Mouse (Mus musculus) G1E (cell line): ENCODE measurements around the gene Gimap1. TPM values are rescaled to one million over a fixed set of nuclear protein-coding genes. Genes with fewer than 3 reads are reported as not detected.

Experiments used
- ATAC-seq: 2 replicates; pipeline ENCODE4 v1.8.0; 2016; ENCODE audit warnings: mild to moderate bottlenecking; ENCODE audit not compliant: insufficient number of reproducible peaks, poor library complexity, low FRiP score, severe bottlenecking; ENCODE audit errors: extremely low read depth
- DNase-seq: peaks from one replicate; pipeline ENCODE4 v3.0.0; 2012; ENCODE audit warnings: low spot score
- H3K27me3 ChIP-seq: 2 replicates; pipeline ENCODE4 v1.6.1; 2012; ENCODE audit warnings: mild to moderate bottlenecking, low read length, inconsistent platforms; ENCODE audit not compliant: insufficient read depth
- H3K36me3 ChIP-seq: replicated peaks from 2 replicates; pipeline ENCODE3; 2012; ENCODE audit warnings: mild to moderate bottlenecking, inconsistent platforms
- H3K4me1 ChIP-seq: 2 replicates; pipeline ENCODE4 v1.6.1; 2012; ENCODE audit warnings: low read depth, low read length, inconsistent platforms, mixed read lengths; ENCODE audit not compliant: insufficient read depth
- H3K4me3 ChIP-seq: 2 replicates; pipeline ENCODE4 v1.5.1; 2012; ENCODE audit warnings: low read depth, mild to moderate bottlenecking, inconsistent platforms, low read length, moderate library complexity, mixed read lengths
- H3K9me3 ChIP-seq: replicated peaks from 2 replicates; pipeline ENCODE4 v1.6.1; 2012; ENCODE audit warnings: inconsistent platforms
- CTCF ChIP-seq: IDR thresholded peaks from 2 replicates; pipeline ENCODE4 v1.5.1; 2012; ENCODE audit warnings: low read depth, low read length, inconsistent platforms, mixed read lengths
- GATA1 ChIP-seq: IDR thresholded peaks from 2 replicates; pipeline ENCODE4 v1.6.1; 2012; ENCODE audit warnings: borderline replicate concordance, low read length, inconsistent platforms, mixed read lengths
- GATA2 ChIP-seq: IDR thresholded peaks from 2 replicates; pipeline ENCODE4 v1.6.1; 2012; ENCODE audit warnings: low read depth, low read length, inconsistent platforms, borderline replicate concordance
- POLR2AphosphoS5 ChIP-seq: IDR thresholded peaks from 2 replicates; pipeline ENCODE4 v1.6.1; 2012; ENCODE audit warnings: low read depth, low read length, inconsistent platforms; ENCODE audit not compliant: insufficient replicate concordance
- TAL1 ChIP-seq: conservative IDR thresholded peaks from 2 replicates; pipeline ENCODE4 v1.6.1; 2012; ENCODE audit warnings: low read depth, low read length, inconsistent platforms, mixed read lengths
- polyA plus RNA-seq: library from polyadenylated mRNA; stranded (reverse); fragments of >175 nt; gene quantifications from 2 replicates; pipeline ENCODE4 v1.2.3, GENCODE M21; 2012
- total RNA-seq, 2 experiments: library from RNA; stranded (forward) in 1 of 2; stranded (reverse) in 1 of 2; fragments of 200-1000 nt in 1 of 2; fragments of >200 nt in 1 of 2; fragmentation: Nextera tagmentation in 1 of 2; gene quantifications; 2 replicates each; pipeline ENCODE4 v1.2.3; 2014 to 2017

The Gimap1 gene
- total and polyA plus RNA-seq, 3 experiments: not detected

GRCm38 (mm10) chr6:48741711-48742206, 2.9 kb downstream of the Gimap1 start:
- Histone ChIP-seq H3K27me3 (peaks cover 14% of the 10 kb centered on the region; the same call in 1 of the 2 replicates), H3K9me3 (no peaks in the 10 kb centered on the region), H3K36me3 (no peaks in the 10 kb centered on the region), H3K4me1 (no peaks in the 10 kb centered on the region), H3K4me3 (no peak overlapping the region)
- TF ChIP-seq GATA1 (no peak), TAL1 (no peak), GATA2 (no peak), POLR2AphosphoS5 (no peak), CTCF (no peak)
- no peak for ATAC-seq
- no peak for DNase-seq

- H3K4me1 ChIP-seq: no peaks in the 10 kb centered on the region
- DNase-seq: no peak
- TF ChIP-seq POLR2AphosphoS5 (no peak), TAL1 (no peak), CTCF (no peak), GATA1 (no peak), GATA2 (no peak)
- H3K4me3 ChIP-seq: no peak overlapping the region
- H3K27me3 ChIP-seq: peaks cover 12% of the 10 kb centered on the region; the same call in 1 of the 2 replicates
- no peaks in the 10 kb centered on the region for H3K36me3 ChIP-seq
- H3K9me3 ChIP-seq: no peaks in the 10 kb centered on the region
- no peak for ATAC-seq
Measured at GRCm38 (mm10) chr6:48742422-48743351, 3.8 kb downstream of the Gimap1 start.

DNA sequence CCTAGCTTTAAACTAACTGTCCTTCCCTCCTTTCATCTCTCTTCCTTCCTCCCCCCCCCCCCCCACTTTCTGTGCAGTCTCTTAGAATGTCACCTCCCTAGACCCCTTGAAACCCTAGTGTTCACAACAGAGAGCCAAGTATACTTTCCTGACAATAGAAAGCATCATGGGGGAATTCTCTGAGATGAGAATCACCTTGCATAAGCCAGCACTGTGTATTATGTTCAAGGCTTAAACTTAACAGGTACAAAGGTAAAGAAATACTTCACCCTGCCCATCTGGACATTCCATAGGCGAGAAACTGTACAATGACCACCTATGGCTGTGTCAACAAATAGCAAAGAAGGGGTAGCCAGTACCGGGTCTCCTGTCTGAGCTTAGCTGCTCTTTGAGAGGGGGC, 6.6 kb downstream of the Gimap1 start:
- no peaks in the 10 kb centered on the region for H3K9me3 ChIP-seq
- H3K4me3 ChIP-seq: no peak overlapping the region
- ATAC-seq (no peak), DNase-seq (no peak)
- H3K36me3 ChIP-seq: no peaks in the 10 kb centered on the region
- TF ChIP-seq CTCF: no peak
- no peak for TF ChIP-seq GATA2
- TF ChIP-seq GATA1: no peak
- TF ChIP-seq TAL1: no peak
- TF ChIP-seq POLR2AphosphoS5: no peak
- peaks cover 11% of the 10 kb centered on the region; the same call in 1 of the 2 replicates for H3K27me3 ChIP-seq
- H3K4me1 ChIP-seq: no peaks in the 10 kb centered on the region

DNA sequence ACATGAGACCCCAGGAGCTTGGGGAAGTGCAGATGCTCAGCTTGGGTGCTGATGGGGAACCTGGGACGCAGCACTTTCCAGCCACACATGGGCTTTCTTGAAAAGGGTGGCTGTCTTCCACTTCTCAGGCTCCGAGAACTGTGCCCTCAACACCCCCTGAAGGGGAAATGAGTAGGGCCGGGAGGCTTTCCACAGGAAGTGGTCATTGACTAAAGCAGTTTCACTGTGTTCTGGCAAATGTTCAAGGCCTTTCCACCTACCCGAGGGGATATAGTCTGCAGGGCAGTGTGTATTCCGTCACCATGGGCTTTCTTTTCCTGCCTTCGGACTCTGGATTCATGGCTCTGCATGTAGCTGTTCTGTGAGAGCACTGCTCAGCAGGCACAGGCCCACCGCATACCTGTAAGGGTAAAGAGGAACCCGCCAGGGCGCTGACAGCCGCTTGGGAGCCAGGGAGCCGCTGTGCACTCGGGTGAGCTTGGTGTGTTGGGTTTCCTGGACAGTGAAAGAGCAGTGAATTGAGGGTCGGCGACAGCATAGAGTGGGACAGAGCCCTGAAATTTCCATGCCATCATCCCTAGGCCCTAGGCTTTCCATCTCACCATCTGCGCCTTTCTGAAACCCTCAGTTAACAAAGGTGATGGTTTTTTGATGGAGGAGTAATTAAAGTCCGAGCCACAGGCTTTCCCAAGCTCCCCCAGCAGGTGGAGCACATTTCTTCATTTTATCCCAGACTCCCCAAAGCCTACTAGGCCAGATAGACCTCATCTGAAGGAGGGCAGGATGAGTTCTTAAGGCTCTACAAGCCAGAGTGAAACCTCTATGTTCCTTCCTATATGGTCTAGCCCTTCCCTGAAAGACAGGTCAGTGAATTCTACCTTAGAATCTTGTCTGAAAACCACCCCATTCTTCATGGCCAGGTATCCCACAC, 7.4 kb downstream of the Gimap1 start, which contains the start of gene Gimap5:
Gene Gimap5, plus strand, starts transcription at position 239 of the 931 bp plus-strand sequence.
- no peak for DNase-seq
- no peak within 1 kb of the TSS for H3K4me3 ChIP-seq
- no peaks in the 10 kb centered on the region for H3K9me3 ChIP-seq
- ATAC-seq: no peak
- no peaks in the 10 kb centered on the region for H3K4me1 ChIP-seq
- no peak for TF ChIP-seq GATA2
- H3K27me3 ChIP-seq: peaks cover 11% of the 10 kb centered on the region; the same call in 1 of the 2 replicates
- no peaks in the 10 kb centered on the region for H3K36me3 ChIP-seq

GRCm38 (mm10) chr6:48747091-48747966, 8.5 kb downstream of the Gimap1 start:
- DNase-seq: no peak
- Histone ChIP-seq H3K4me3 (no peak overlapping the region), H3K36me3 (no peaks in the 10 kb centered on the region), H3K9me3 (no peaks in the 10 kb centered on the region), H3K4me1 (no peaks in the 10 kb centered on the region), H3K27me3 (peaks cover 10% of the 10 kb centered on the region; the same call in 1 of the 2 replicates)
- ATAC-seq: no peak
- TF ChIP-seq TAL1 (no peak), POLR2AphosphoS5 (no peak), GATA2 (no peak), GATA1 (no peak), CTCF (no peak)
